19 mouse cellular contexts compared by ENCODE assay signal in genomic region chr1:150460595-150460994, GRCm38 (mm10). TPM values are rescaled to one million over a fixed set of nuclear protein-coding genes. Genes with fewer than 3 reads are reported as not detected.
"Had no signal": no experiment of that assay in that cellular context is flagged by ENCODE, and none has a peak within 500 bp of the region (broad histone marks: within the 10 kb centered on the region; RNA-seq: fewer than 3 reads in every experiment).

No protein-coding gene starts in this region.

- ATAC-seq: midbrain, embryonic 15.5 days had no signal

- H3K9ac ChIP-seq: liver, embryonic 15.5 days; midbrain, embryonic 15.5 days; neural tube, embryonic 13.5 days had no signal

- H3K4me3 ChIP-seq: limb, embryonic 10.5 days; liver, embryonic 15.5 days; megakaryocyte, embryonic 14.5 days; midbrain, embryonic 15.5 days; neural tube, embryonic 13.5 days had no signal

- DNase-seq: kidney, adult 11 months; kidney, adult 9 months; kidney, postnatal 36 days; layer of hippocampus, adult 9-11 months; lung, adult 2 months; lung, postnatal 14 days; right cerebral cortex, postnatal 25 days; thymus, adult 18-20 months; thymus, postnatal 14 days had no signal

- H3K4me1 ChIP-seq: limb, embryonic 10.5 days; liver, embryonic 15.5 days; midbrain, embryonic 15.5 days; neural tube, embryonic 13.5 days had no signal

- H3K9me3 ChIP-seq: limb, embryonic 10.5 days; liver, embryonic 15.5 days; megakaryocyte, embryonic 14.5 days; midbrain, embryonic 15.5 days; neural tube, embryonic 13.5 days had no signal

- H3K27ac ChIP-seq: kidney, postnatal 0 days; limb, embryonic 10.5 days; liver, embryonic 15.5 days; macrophage; midbrain, embryonic 15.5 days; neural tube, embryonic 13.5 days had no signal

- H3K36me3 ChIP-seq: limb, embryonic 10.5 days; liver, embryonic 15.5 days; midbrain, embryonic 15.5 days; neural tube, embryonic 13.5 days had no signal

- H3K4me2 ChIP-seq: liver, embryonic 11.5 days; liver, embryonic 15.5 days; midbrain, embryonic 11.5 days; midbrain, embryonic 15.5 days; neural tube, embryonic 13.5 days had no signal

- H3K27me3 ChIP-seq: liver, embryonic 15.5 days; megakaryocyte, embryonic 14.5 days; midbrain, embryonic 15.5 days; neural tube, embryonic 13.5 days had no signal

RNA-seq across cellular contexts. Expression of gene Prg4, which starts 5.4 kb away (rescaled TPM):
- polyA plus RNA-seq: macrophage; small intestine, adult 2 months had no signal
